Mouse (Mus musculus) ES-E14 (cell line): Measurements from ENCODE around the gene Nid1. TPM values are rescaled to one million over a fixed set of nuclear protein-coding genes. Genes with fewer than 3 reads are reported as not detected.

Source experiments
- DNase-seq: peaks from one replicate; pipeline ENCODE4 v3.0.0-alpha.2; 2013; ENCODE audit warnings: low read depth, low spot score
- H3K27ac ChIP-seq: 2 replicates; pipeline ENCODE4 v1.5.1; 2012; ENCODE audit warnings: low read depth, mild to moderate bottlenecking, low read length, moderate library complexity, mixed read lengths; ENCODE audit not compliant: poor library complexity, insufficient read depth, severe bottlenecking
- H3K36me3 ChIP-seq: 2 replicates; pipeline ENCODE4 v1.6.1; 2012; ENCODE audit warnings: mild to moderate bottlenecking, low read length, moderate library complexity, mixed read lengths; ENCODE audit not compliant: control insufficient read depth, poor library complexity, insufficient read depth, severe bottlenecking
- H3K4me1 ChIP-seq, 2 experiments: fragments of 150-350 bp in 1 of 2; sonication (generic) in 1 of 2; 2 replicates each; pipeline ENCODE4 v1.6.1; 2012; ENCODE audit warnings: low read length in 2 of 2, mild to moderate bottlenecking in 1 of 2, mixed read lengths in 1 of 2; ENCODE audit not compliant: control insufficient read depth in 2 of 2, insufficient read depth in 2 of 2, poor library complexity in 1 of 2
- H3K4me3 ChIP-seq, 2 experiments: fragments of 150-350 bp in 1 of 2; sonication (generic) in 1 of 2; 2 replicates each; pipeline ENCODE4 v1.5.1; 2012; ENCODE audit warnings: low read length in 2 of 2, low read depth in 1 of 2, mild to moderate bottlenecking in 1 of 2, mixed read lengths in 1 of 2; ENCODE audit not compliant: insufficient read depth in 1 of 2, poor library complexity in 1 of 2, severe bottlenecking in 1 of 2
- H3K9ac ChIP-seq: 2 replicates; pipeline ENCODE4 v1.6.1; 2012; ENCODE audit warnings: low read depth, mild to moderate bottlenecking, low read length, mixed read lengths; ENCODE audit not compliant: poor library complexity, insufficient read depth, severe bottlenecking
- H3K9me3 ChIP-seq: fragments of 150-350 bp; sonication (generic); 2 replicates; pipeline ENCODE4 v1.6.1; 2012; ENCODE audit warnings: low read depth, mild to moderate bottlenecking, low read length; ENCODE audit not compliant: control insufficient read depth, insufficient read depth
- CHD2 ChIP-seq: IDR thresholded peaks from 2 replicates; pipeline ENCODE4 v1.6.1; 2014; ENCODE audit warnings: mild to moderate bottlenecking, low read depth, low read length, inconsistent platforms
- HCFC1 ChIP-seq: IDR thresholded peaks from 2 replicates; pipeline ENCODE4 v1.6.1; 2012; ENCODE audit warnings: low read length, inconsistent platforms, borderline replicate concordance; ENCODE audit not compliant: insufficient read depth
- MAFK ChIP-seq: IDR thresholded peaks from 2 replicates; pipeline ENCODE4 v1.6.1; 2014; ENCODE audit warnings: mild to moderate bottlenecking, low read depth, low read length, inconsistent platforms; ENCODE audit not compliant: insufficient read depth
- ZC3H11A ChIP-seq: IDR thresholded peaks from 2 replicates; pipeline ENCODE4 v1.6.1; 2012; ENCODE audit warnings: low read depth, mild to moderate bottlenecking, inconsistent platforms, low read length, borderline replicate concordance
- ZNF384 ChIP-seq: IDR thresholded peaks from 2 replicates; pipeline ENCODE4 v1.6.1; 2012; ENCODE audit warnings: low read depth, low read length, inconsistent platforms
- in situ Hi-C, 2 experiments: fragments of 600-800 bp; cut with MboI; formaldehyde crosslinking; loops; one replicate each; pipeline ENCODE4 v1.15.1; 2025; ENCODE audit warnings: low sequenced_read_pairs in 2 of 2, inconsistent platforms in 1 of 2; ENCODE audit not compliant: unreplicated experiment in 2 of 2
- total RNA-seq: library from RNA; depleted of rRNA; stranded (reverse); fragments of 300-350 nt; gene quantifications from 2 replicates; pipeline ENCODE4 v1.2.3, GENCODE M21; 2012

The Nid1 gene
- total RNA-seq, 1 experiment = 143 TPM

- Histone ChIP-seq H3K36me3 (no peaks in the 10 kb centered on the region), H3K4me1 (no peaks in the 10 kb centered on the region), H3K4me3 (no peak overlapping the region), H3K9me3 (no peaks in the 10 kb centered on the region), H3K9ac (no peak overlapping the region; the same call in 1 of the 2 replicates), H3K27ac (no peak overlapping the region)
- in situ Hi-C loops = loop anchor here in 1 of 2 experiments (5.0 kb wide), 1 partner anchor 351 kb away; no protein-coding TSS in a partner anchor
- no peak for TF ChIP-seq HCFC1
- peak; percentile 64; the same call in 1 of the 2 replicates for TF ChIP-seq ZC3H11A
- no peak for TF ChIP-seq MAFK
- TF ChIP-seq ZNF384 = no peak
- no peak for TF ChIP-seq CHD2
- DNase-seq = peak; percentile 73
Observed at GRCm38 (mm10) chr13:13516376-13517225, 79.2 kb downstream of the Nid1 start.

- Histone ChIP-seq H3K27ac (no peak overlapping the region), H3K9ac (no peak overlapping the region), H3K4me3 (no peak overlapping the region), H3K9me3 (no peaks in the 10 kb centered on the region), H3K4me1 (no peaks in the 10 kb centered on the region), H3K36me3 (no peaks in the 10 kb centered on the region)
- in situ Hi-C loops = loop anchor here in 1 of 2 experiments (5.0 kb wide), 1 partner anchor 349 kb away; no protein-coding TSS in a partner anchor
- TF ChIP-seq HCFC1 = no peak
- no peak for TF ChIP-seq ZNF384
- no peak for TF ChIP-seq CHD2
- no peak for TF ChIP-seq ZC3H11A
- no peak for TF ChIP-seq MAFK
- no peak for DNase-seq
Observed at GRCm38 (mm10) chr13:13518114-13518513, 80.8 kb downstream of the Nid1 start.

GRCm38 (mm10) chr13:13520436-13520835 is 83.1 kb downstream of the Nid1 start:
- in situ Hi-C loops = no loop called here
- Histone ChIP-seq H3K9ac (no peak overlapping the region), H3K36me3 (no peaks in the 10 kb centered on the region), H3K4me1 (no peaks in the 10 kb centered on the region), H3K9me3 (no peaks in the 10 kb centered on the region), H3K4me3 (no peak overlapping the region), H3K27ac (no peak overlapping the region)
- no peak for TF ChIP-seq HCFC1
- TF ChIP-seq MAFK = no peak
- no peak for TF ChIP-seq ZC3H11A
- TF ChIP-seq CHD2 = no peak
- no peak for TF ChIP-seq ZNF384
- DNase-seq = no peak

- H3K27ac ChIP-seq = no peak overlapping the region
- H3K9me3 ChIP-seq = no peaks in the 10 kb centered on the region
- no peak for TF ChIP-seq ZNF384
- no peak for TF ChIP-seq CHD2
- no peak for TF ChIP-seq MAFK
- TF ChIP-seq ZC3H11A = no peak
- no peak for TF ChIP-seq HCFC1
- H3K4me1 ChIP-seq = no peaks in the 10 kb centered on the region
- no peak overlapping the region for H3K4me3 ChIP-seq
- in situ Hi-C loops = no loop called here
- no peak overlapping the region for H3K9ac ChIP-seq
- H3K36me3 ChIP-seq = no peaks in the 10 kb centered on the region
- DNase-seq = no peak
Observed at GRCm38 (mm10) chr13:13523625-13524584, 86.6 kb downstream of the Nid1 start.
